Mouse (Mus musculus) left cerebral cortex, adult 18-20 months (tissue): Measurements from ENCODE around the gene Mark3. TPM values are rescaled to one million over a fixed set of nuclear protein-coding genes. Genes with fewer than 3 reads are reported as not detected.

Source experiments
- DNase-seq, 2 experiments: peaks; one replicate each; pipeline ENCODE4 v3.0.0; 2021 to 2022; ENCODE audit warnings: low spot score in 2 of 2, mixed read lengths in 1 of 2
- total RNA-seq, 2 experiments: library from RNA; stranded (reverse); gene quantifications; 2 replicates each; pipeline ENCODE4 v1.2.3; 2021

Gene Mark3
- total RNA-seq, 2 experiments from 2014 or later: 82.9 to 94.5 TPM

GRCm38 (mm10) chr12:111671431-111671902, 97.1 kb downstream of the Mark3 start:
- DNase-seq: peak; percentile 81 to 82

GRCm38 (mm10) chr12:111672176-111672575, 97.9 kb downstream of the Mark3 start, which contains the start of gene Ckb:
Gene Ckb, minus strand, starts transcription at chr12:111672338.
- DNase-seq: peak; percentile 93 to 95

- DNase-seq: peak in 1 of 2 experiments; percentile 31
These were observed 98.3 kb downstream of the Mark3 start for GRCm38 (mm10) chr12:111672581-111672980.

- no peak for DNase-seq
These were observed 100.6 kb downstream of the Mark3 start for GRCm38 (mm10) chr12:111674850-111675486.

GRCm38 (mm10) chr12:111675797-111676580, 101.7 kb downstream of the Mark3 start:
- no peak for DNase-seq

- no peak for DNase-seq
These were observed 103.1 kb downstream of the Mark3 start for GRCm38 (mm10) chr12:111677421-111677820.

- DNase-seq: peak; percentile 90 to 92
These were observed 103.8 kb downstream of the Mark3 start, which contains the start of gene Trmt61a for GRCm38 (mm10) chr12:111677882-111678669. Gene Trmt61a, plus strand, starts transcription at chr12:111678105.

GRCm38 (mm10) chr12:111678670-111678933, 104.3 kb downstream of the Mark3 start:
- DNase-seq: no peak

GRCm38 (mm10) chr12:111678997-111679396, 104.7 kb downstream of the Mark3 start:
- DNase-seq: no peak

- DNase-seq: peak in 1 of 2 experiments; percentile 74
These were observed 106.3 kb downstream of the Mark3 start for GRCm38 (mm10) chr12:111680661-111681060.

- peak in 1 of 2 experiments; percentile 60 for DNase-seq
These were observed 107.0 kb downstream of the Mark3 start for GRCm38 (mm10) chr12:111681305-111681704.

- peak in 1 of 2 experiments; percentile 47 for DNase-seq
These were observed 107.7 kb downstream of the Mark3 start for GRCm38 (mm10) chr12:111682003-111682402.

- no peak for DNase-seq
These were observed 108.5 kb downstream of the Mark3 start for GRCm38 (mm10) chr12:111682806-111683205.

- DNase-seq: no peak
These were observed 112.1 kb downstream of the Mark3 start for GRCm38 (mm10) chr12:111686390-111686789.

GRCm38 (mm10) chr12:111687350-111688068, 113.2 kb downstream of the Mark3 start:
- DNase-seq: peak; percentile 66 to 69

GRCm38 (mm10) chr12:111688069-111688428, 113.7 kb downstream of the Mark3 start:
- DNase-seq: no peak

- no peak for DNase-seq
These were observed 115.1 kb downstream of the Mark3 start for GRCm38 (mm10) chr12:111689426-111689825.

- DNase-seq: no peak
These were observed 117.1 kb downstream of the Mark3 start for GRCm38 (mm10) chr12:111691346-111691872.

GRCm38 (mm10) chr12:111692899-111693298, 118.6 kb downstream of the Mark3 start:
- no peak for DNase-seq
